In the genomic region with DNA sequence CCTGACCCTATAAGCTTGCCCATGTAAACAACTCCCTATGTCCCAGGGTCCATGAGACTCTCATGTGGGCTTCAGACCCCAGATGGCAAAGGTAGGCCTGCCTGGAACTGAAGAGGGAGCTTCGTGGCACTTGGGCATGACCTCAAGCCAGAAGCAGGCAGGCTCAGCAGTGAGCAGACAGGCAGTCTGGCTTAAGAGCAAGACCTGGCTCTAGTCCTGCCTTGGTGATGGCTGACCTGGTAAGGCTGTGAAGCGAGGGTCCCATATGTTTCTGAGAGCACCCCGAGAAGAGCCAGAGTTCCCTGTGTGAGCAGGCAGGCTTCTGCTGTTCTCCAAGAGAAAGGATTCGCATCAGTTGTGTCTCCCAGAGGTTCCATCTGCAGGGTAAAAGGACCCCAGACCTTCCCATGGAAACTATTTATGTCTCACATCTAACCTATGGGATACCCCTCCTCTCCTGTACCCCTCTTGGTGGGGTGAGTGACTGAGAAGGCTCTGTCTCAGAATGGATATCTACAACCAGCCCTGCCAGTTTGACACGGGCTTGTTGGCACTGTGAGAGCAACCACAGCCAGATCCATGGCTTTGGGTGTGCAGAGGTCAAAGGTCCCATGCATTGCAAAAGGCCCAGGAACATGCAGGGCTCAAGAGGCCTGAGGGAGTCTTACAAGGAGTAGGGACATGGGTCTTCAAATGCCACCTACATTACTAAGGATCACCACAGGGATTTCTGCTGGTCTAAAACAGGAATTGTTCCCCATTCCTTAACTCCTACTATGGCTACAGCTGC, we compare ENCODE assay signal across 18 mouse cellular contexts. TPM values are rescaled to one million over a fixed set of nuclear protein-coding genes. Genes with fewer than 3 reads are reported as not detected.
DNase-seq lines count a peak whose midpoint lies in the region; ATAC-seq lines count a peak whose summit lies in the region.
"Had no signal": no experiment of that assay in that cellular context is flagged by ENCODE, and none has a peak within 500 bp of the region (broad histone marks: within the 10 kb centered on the region; RNA-seq: fewer than 3 reads in every experiment).

No protein-coding gene starts in this region.

- H3K4me1 ChIP-seq in forebrain, embryonic 10.5 days, result peaks cover 23% of the 10 kb centered on the region
- peaks cover 10% of the 10 kb centered on the region for H3K4me1 ChIP-seq in forebrain, embryonic 12.5 days
- H3K4me1 ChIP-seq in embryonic facial prominence, embryonic 13.5 days, result peaks cover 51% of the 10 kb centered on the region
- peaks cover 77% of the 10 kb centered on the region for H3K4me1 ChIP-seq in limb, embryonic 13.5 days
- H3K4me1 ChIP-seq: midbrain, embryonic 12.5 days had no signal

- H3K27ac ChIP-seq in forebrain, embryonic 10.5 days, result 0 out of 2 replicates have a peak overlapping the region, but pooled peaks have one; percentile 11
- H3K27ac ChIP-seq in forebrain, embryonic 12.5 days, result no peak overlapping the region
- H3K27ac ChIP-seq in embryonic facial prominence, embryonic 13.5 days, result peak overlapping the region; percentile 72
- H3K27ac ChIP-seq in limb, embryonic 13.5 days, result peak overlapping the region; percentile 85
- H3K27ac ChIP-seq: midbrain, embryonic 12.5 days had no signal

- H3K4me3 ChIP-seq in forebrain, embryonic 10.5 days, result no peak overlapping the region
- H3K4me3 ChIP-seq in forebrain, embryonic 12.5 days (replicated peaks), result no peak overlapping the region
- no peak overlapping the region for H3K4me3 ChIP-seq in embryonic facial prominence, embryonic 13.5 days
- H3K4me3 ChIP-seq in limb, embryonic 13.5 days, result no peak overlapping the region
- H3K4me3 ChIP-seq: midbrain, embryonic 12.5 days had no signal

- ATAC-seq in forebrain, embryonic 12.5 days (ENCODE audit: low FRiP score), result no peak
- ATAC-seq in embryonic facial prominence, embryonic 13.5 days (ENCODE audit: insufficient number of reproducible peaks, insufficient read depth, low FRiP score, low TSS enrichment, low read depth), result no peak
- no peak; the same call in 1 of the 2 replicates for ATAC-seq in limb, embryonic 13.5 days (ENCODE audit: low FRiP score, low read depth)
- ATAC-seq: activated CD4-positive, CD25-positive, alpha-beta regulatory T cell, adult 4 months; inflammation-experienced regulatory T-cells, adult 6 months had no signal

- no peak overlapping the region for H3K4me2 ChIP-seq in forebrain, embryonic 12.5 days
- H3K4me2 ChIP-seq in embryonic facial prominence, embryonic 13.5 days, result no peak overlapping the region
- H3K4me2 ChIP-seq in limb, embryonic 13.5 days (replicated peaks), result peak overlapping the region; percentile 28; the same call in 1 of the 2 replicates
- H3K4me2 ChIP-seq: midbrain, embryonic 12.5 days had no signal

- H3K9ac ChIP-seq in forebrain, embryonic 12.5 days, result no peak overlapping the region
- no peak overlapping the region for H3K9ac ChIP-seq in embryonic facial prominence, embryonic 13.5 days
- peak overlapping the region; percentile 57 for H3K9ac ChIP-seq in limb, embryonic 13.5 days
- H3K9ac ChIP-seq: midbrain, embryonic 12.5 days had no signal

- no peaks in the 10 kb centered on the region for H3K9me3 ChIP-seq in forebrain, embryonic 10.5 days
- no peaks in the 10 kb centered on the region for H3K9me3 ChIP-seq in forebrain, embryonic 12.5 days
- H3K9me3 ChIP-seq in embryonic facial prominence, embryonic 13.5 days, result no peaks in the 10 kb centered on the region
- no peaks in the 10 kb centered on the region for H3K9me3 ChIP-seq in limb, embryonic 13.5 days
- H3K9me3 ChIP-seq: midbrain, embryonic 12.5 days had no signal

- 85% methylated on average over 5 of the region's 5 CpGs for WGBS in forebrain, embryonic 10.5 days
- 79% methylated on average over 5 of the region's 5 CpGs for WGBS in forebrain, embryonic 12.5 days
- 79% methylated on average over 5 of the region's 5 CpGs for WGBS in embryonic facial prominence, embryonic 13.5 days
- WGBS in limb, embryonic 13.5 days, result 54% methylated on average over 5 of the region's 5 CpGs

- no peaks in the 10 kb centered on the region for H3K36me3 ChIP-seq in forebrain, embryonic 10.5 days (replicated peaks)
- H3K36me3 ChIP-seq in forebrain, embryonic 12.5 days (replicated peaks), result no peaks in the 10 kb centered on the region
- H3K36me3 ChIP-seq in embryonic facial prominence, embryonic 13.5 days, result no peaks in the 10 kb centered on the region
- H3K36me3 ChIP-seq in limb, embryonic 13.5 days, result no peaks in the 10 kb centered on the region
- H3K36me3 ChIP-seq: midbrain, embryonic 12.5 days had no signal

- DNase-seq in forebrain, embryonic 10.5 days (ENCODE audit: extremely low spot score, low spot score), result no peak
- peak; percentile 44 to 62 for DNase-seq in lung, adult 18-20 months
- DNase-seq in lung, postnatal 25 days (ENCODE audit: low spot score), result no peak
- DNase-seq in retina, postnatal 1 day, result no peak
- DNase-seq in frontal cortex, postnatal 25 days (ENCODE audit: low spot score in 2 of 2), result no peak
- DNase-seq: B cell, adult 2 months; cerebellum, postnatal 36 days; heart, adult 18-20 months; layer of hippocampus, adult 9-11 months; lung, postnatal 4 days; thymus, postnatal 14 days had no signal

- peaks cover 23% of the 10 kb centered on the region for H3K27me3 ChIP-seq in forebrain, embryonic 10.5 days (ENCODE audit: poor library complexity, severe bottlenecking)
- H3K27me3 ChIP-seq in forebrain, embryonic 12.5 days, result peaks cover 16% of the 10 kb centered on the region
- 0 out of 2 replicates have a peak, but pooled peaks cover 4% of the 10 kb centered on the region for H3K27me3 ChIP-seq in embryonic facial prominence, embryonic 13.5 days
- peaks cover 3% of the 10 kb centered on the region; the same call in 1 of the 2 replicates for H3K27me3 ChIP-seq in limb, embryonic 13.5 days
- H3K27me3 ChIP-seq: Patski had no signal

RNA-seq across cellular contexts. Expression of a gene that starts 9.7 kb away (rescaled TPM):
- polyA plus RNA-seq in forebrain, embryonic 10.5 days (2016; fragmentation: Nextera tagmentation; extraction: Ambion mirVana), result 1.1 and 1.9 TPM in 2 replicates
- 4.3 and 5.3 TPM in 2 replicates for polyA plus RNA-seq in forebrain, embryonic 12.5 days (2016; fragmentation: Nextera tagmentation; extraction: Ambion mirVana)
- 13.8 and 23.0 TPM in 2 replicates for polyA plus RNA-seq in embryonic facial prominence, embryonic 13.5 days (2015; fragmentation: Nextera tagmentation; extraction: Ambion mirVana)
- polyA plus RNA-seq in limb, embryonic 13.5 days (2015; fragmentation: Nextera tagmentation; extraction: Ambion mirVana), result 32.1 and 47.5 TPM in 2 replicates

RNA-seq across cellular contexts. Expression of a gene that starts 57.4 kb away (rescaled TPM):
- polyA plus RNA-seq in forebrain, embryonic 10.5 days (2016; fragmentation: Nextera tagmentation; extraction: Ambion mirVana), result 0.05 and 0.12 TPM in 2 replicates
- 0.10 and 0.14 TPM in 2 replicates for polyA plus RNA-seq in forebrain, embryonic 12.5 days (2016; fragmentation: Nextera tagmentation; extraction: Ambion mirVana)
- 0.04 and 0.08 TPM in 2 replicates for polyA plus RNA-seq in embryonic facial prominence, embryonic 13.5 days (2015; fragmentation: Nextera tagmentation; extraction: Ambion mirVana)
- 0.31 and 0.32 TPM in 2 replicates for polyA plus RNA-seq in limb, embryonic 13.5 days (2015; fragmentation: Nextera tagmentation; extraction: Ambion mirVana)
- polyA plus RNA-seq: activated CD4-positive, CD25-positive, alpha-beta regulatory T cell, adult 4 months; inflammation-experienced regulatory T-cells, adult 6 months had no signal

Comparison
In these comparisons a context has a peak if more than half of its experiments do, and no peak if none do; other contexts are left out.
1. DNase-seq: peak in lung, adult 18-20 months (2 of 2); none in forebrain, embryonic 10.5 days (single experiment), lung, postnatal 25 days (single experiment), retina, postnatal 1 day (single experiment) and frontal cortex, postnatal 25 days (0 of 2).